Mouse (Mus musculus) lung, postnatal 25 days (tissue): Measurements from ENCODE around the gene Olfr313.

Experiments
- DNase-seq: peaks from one replicate; pipeline ENCODE4 v3.0.0; 2022; ENCODE audit warnings: low spot score

The Olfr313 gene

DNA sequence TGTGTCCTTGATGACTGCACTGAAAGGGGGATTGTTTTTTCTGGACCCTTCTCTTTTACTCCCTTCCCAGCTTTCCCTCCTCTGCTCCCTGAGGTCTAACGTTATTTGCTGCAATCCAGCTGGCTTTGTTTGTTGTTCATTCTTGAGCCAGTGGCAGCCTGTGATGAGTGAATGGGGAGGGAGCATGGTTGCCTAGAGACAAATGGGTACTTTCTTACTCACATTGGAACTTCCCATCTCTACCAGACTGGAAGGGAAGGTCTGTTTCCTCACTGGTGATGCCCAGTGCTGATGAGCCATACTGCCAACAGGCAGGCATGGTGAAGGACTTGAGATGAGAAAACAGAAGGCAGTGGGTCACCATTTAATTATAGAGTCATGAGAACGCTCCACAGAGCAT is 34.9 kb downstream of the Olfr313 start:
- no peak for DNase-seq

- no peak for DNase-seq
Measured at GRCm38 (mm10) chr11:58860744-58861143, 45.9 kb downstream of the Olfr313 start.

GRCm38 (mm10) chr11:58867039-58867953 is 52.5 kb downstream of the Olfr313 start, which contains the start of gene 2810021J22Rik:
TSS of gene 2810021J22Rik (plus strand) at chr11:58867216.
- DNase-seq: peak; percentile 81

GRCm38 (mm10) chr11:58867954-58868330 is 53.1 kb downstream of the Olfr313 start:
- no peak for DNase-seq
